Mouse (Mus musculus) MEL (cell line): ENCODE results near the gene Adarb1.
A peak's percentile ranks its signal among the peaks of the same experiment; 100 is the strongest.

Experiments used
- CHD1 ChIP-seq: IDR thresholded peaks from 2 replicates; pipeline ENCODE4 v1.6.1; 2012; ENCODE audit warnings: low read depth, mild to moderate bottlenecking, inconsistent platforms, low read length, improper control_type of control experiment
- POLR2A ChIP-seq, 2 experiments: IDR thresholded peaks; 2 replicates each; pipeline ENCODE4 v1.6.1; 2011 to 2012; ENCODE audit warnings: low read length in 2 of 2, mild to moderate bottlenecking in 2 of 2, control low read depth in 1 of 2, improper control_type of control experiment in 1 of 2, low read depth in 1 of 2, moderate library complexity in 1 of 2; ENCODE audit not compliant: control insufficient read depth in 1 of 2, insufficient read depth in 1 of 2, poor library complexity in 1 of 2
- ZNF384 ChIP-seq: IDR thresholded peaks from 2 replicates; pipeline ENCODE4 v1.6.1; 2012; ENCODE audit warnings: low read depth, mild to moderate bottlenecking, inconsistent platforms, low read length, improper control_type of control experiment

GRCm38 (mm10) chr10:77454795-77455194 lies 36.7 kb upstream of the Adarb1 start:
- TF ChIP-seq ZNF384 (0 out of 2 replicates have a peak, but pooled peaks have one; percentile 20), POLR2A (IDR thresholded peaks at IDR 0.05; ENCODE audit: control insufficient read depth in 1 of 2, insufficient read depth in 1 of 2, low read depth in 1 of 2, low read length in 2 of 2, poor library complexity in 1 of 2) (no peak), CHD1 (no peak)
